Mouse (Mus musculus) cerebellum, adult (tissue): ENCODE measurements at regions not wholly inside any gene's neighbourhood (a gene's known extent, or its start where the extent isn't known, plus 50 kb on each side); places are given as distances from the start of the nearest gene placed in this dataset.

Experiments used
- ATAC-seq: cut with Nextera tagmentation; 2 replicates; pipeline ENCODE4 v1.9.2; 2017; ENCODE audit warnings: mild to moderate bottlenecking, moderate library complexity, mixed read lengths; ENCODE audit not compliant: insufficient number of reproducible peaks, low FRiP score, low TSS enrichment

DNA sequence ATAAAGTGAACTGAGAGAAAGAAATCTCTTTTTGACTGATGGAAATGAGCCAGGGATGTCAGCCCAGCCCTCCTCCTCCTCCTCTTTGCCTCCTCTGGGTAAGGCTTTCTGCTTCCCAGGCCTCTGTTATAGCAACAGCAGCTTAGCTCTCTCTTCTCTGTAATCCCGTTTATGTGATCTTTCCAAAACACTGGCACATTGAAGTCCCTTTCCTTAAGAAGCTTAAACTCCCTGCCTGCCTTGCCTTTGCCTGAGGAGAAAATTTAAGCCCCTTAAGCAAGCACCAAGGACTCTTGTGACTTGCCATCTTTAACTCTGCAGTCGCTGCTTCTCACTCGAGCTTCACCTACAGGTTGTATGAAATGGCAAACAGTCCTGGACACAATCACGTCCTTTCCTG, 125.2 kb downstream of the 1700020N01Rik start:
- no peak for ATAC-seq

DNA sequence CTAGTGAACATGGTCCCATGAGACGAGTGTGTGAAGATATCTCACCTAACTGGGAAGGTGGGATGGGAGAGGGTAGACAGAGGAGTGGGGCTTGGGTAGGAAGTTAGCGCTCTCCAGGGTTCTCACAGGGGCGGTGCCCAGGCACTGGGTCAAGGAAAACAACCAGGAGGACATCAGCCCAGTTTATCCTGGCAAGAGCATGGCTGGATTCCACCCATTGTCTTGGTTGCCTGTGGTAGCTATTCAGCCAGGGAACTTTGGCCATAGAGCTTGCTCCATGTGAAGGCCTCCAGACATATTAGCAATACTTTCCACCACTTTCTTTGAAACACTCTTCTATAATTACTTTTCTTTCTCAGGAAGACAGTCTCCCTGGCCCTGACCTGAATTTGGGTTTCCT, 131.4 kb downstream of the 1700020N01Rik start:
- ATAC-seq: no peak

GRCm38 (mm10) chr10:21724999-21725398, 132.1 kb downstream of the 1700020N01Rik start:
- no peak for ATAC-seq

- ATAC-seq: no peak
Measured at GRCm38 (mm10) chr10:21740256-21740655, 141.7 kb upstream of the Sgk1 start.

DNA sequence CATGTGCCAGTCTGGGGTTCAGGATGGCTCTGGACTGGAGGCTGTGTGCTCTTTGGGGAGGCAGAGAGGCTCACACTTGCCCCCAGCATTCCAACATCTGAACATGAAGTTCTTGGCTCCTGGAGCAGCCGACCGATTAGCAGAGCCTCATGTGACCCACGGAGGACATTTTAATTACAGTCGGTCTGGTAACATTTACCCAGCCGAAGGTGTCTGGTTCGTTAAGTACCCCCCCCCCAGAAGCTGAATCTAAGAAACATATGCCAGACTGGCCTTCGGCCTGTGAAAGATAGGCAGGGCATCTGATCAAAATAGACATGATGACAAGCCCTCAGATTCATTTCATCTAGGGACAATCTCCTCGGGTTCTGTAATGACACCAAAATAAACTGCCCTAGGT, 140.4 kb upstream of the Sgk1 start:
- no peak for ATAC-seq

GRCm38 (mm10) chr10:21741976-21742745, 139.8 kb upstream of the Sgk1 start:
- no peak for ATAC-seq

- no peak for ATAC-seq
Measured at GRCm38 (mm10) chr10:21743396-21743795, 138.6 kb upstream of the Sgk1 start.

- ATAC-seq: no peak
Measured at GRCm38 (mm10) chr10:21744341-21744955, 137.5 kb upstream of the Sgk1 start.

DNA sequence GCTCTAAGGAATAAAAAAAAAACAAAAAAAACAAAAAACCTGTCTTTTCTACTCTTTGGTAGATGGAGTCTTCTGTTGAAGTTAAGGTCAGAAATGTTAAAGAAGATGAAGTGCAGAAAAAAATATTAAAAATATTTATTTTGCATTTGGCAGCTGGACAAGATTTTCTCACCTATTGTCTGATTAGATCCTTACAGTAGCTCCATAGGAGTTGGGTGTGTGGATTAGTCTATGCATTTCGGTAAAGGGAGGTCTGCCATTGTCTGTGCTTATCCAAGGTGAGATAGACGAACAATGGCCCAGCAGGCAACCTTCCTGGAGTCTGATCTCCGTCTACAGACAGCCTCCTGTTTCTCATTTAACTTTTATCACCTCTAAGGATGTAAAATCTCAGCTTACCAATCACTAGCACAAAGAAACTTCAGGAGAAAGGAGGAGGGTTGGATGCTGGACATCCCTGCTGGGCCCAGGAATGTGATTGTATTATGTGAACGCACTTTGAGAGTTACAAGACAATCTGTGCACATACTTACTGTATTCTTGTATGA, 136.0 kb upstream of the Sgk1 start:
- ATAC-seq: no peak

- ATAC-seq: no peak
Measured at GRCm38 (mm10) chr10:21746713-21747112, 135.3 kb upstream of the Sgk1 start.

DNA sequence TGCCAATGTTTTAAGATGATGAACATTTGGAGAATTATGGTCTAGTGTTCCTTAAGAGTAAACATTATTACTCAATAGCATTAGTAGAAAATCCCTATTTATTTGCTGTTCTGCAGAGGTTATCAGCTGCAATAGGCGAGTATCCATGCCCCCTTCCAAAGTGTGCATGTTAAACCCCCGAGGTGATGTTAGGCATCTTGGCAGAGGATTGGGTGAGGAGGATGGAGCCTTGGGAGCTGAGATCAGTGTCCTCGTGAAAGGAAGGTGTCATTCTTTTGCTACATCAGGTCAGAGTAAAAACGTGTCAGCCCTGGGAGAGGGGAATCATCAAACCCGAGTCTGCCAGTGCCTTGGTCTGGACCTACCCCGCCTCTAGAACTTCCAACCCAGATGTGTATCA, 130.7 kb upstream of the Sgk1 start:
- no peak for ATAC-seq

- ATAC-seq: no peak
Measured at GRCm38 (mm10) chr10:21752392-21752791, 129.6 kb upstream of the Sgk1 start.

GRCm38 (mm10) chr10:21754763-21755548, 127.0 kb upstream of the Sgk1 start:
- ATAC-seq: no peak

GRCm38 (mm10) chr10:21755717-21756116, 126.3 kb upstream of the Sgk1 start:
- 0 out of 2 replicates have a peak, but pooled peaks have one; percentile 59 for ATAC-seq

GRCm38 (mm10) chr10:21756811-21757210, 125.2 kb upstream of the Sgk1 start:
- ATAC-seq: no peak

DNA sequence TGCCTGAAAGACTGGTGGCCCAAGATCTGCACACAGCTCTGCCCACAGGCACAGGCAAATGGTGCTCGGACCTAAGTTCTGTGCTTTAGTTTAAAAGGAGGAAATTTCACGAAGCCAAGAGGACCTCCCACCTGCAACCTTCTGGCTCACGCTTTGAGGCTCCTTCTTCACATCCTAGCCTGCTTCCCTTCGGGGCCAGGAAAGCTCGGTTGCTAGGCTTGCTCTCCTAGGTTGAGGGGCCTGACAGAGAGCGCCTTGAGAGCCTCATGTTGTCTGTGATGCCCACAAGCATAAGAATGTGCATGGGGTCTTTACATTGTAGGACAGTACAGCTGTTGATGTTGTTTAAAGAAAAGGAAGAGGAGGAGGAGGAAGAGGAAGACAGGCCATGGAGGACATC, 123.9 kb upstream of the Sgk1 start:
- no peak for ATAC-seq

- no peak for ATAC-seq
Measured at GRCm38 (mm10) chr10:21762516-21762915, 119.5 kb upstream of the Sgk1 start.

- no peak for ATAC-seq
Measured at GRCm38 (mm10) chr10:21763017-21763964, 118.7 kb upstream of the Sgk1 start.

- ATAC-seq: no peak
Measured at GRCm38 (mm10) chr10:21764090-21764489, 117.9 kb upstream of the Sgk1 start.

- no peak for ATAC-seq
Measured at GRCm38 (mm10) chr10:21764891-21765290, 117.1 kb upstream of the Sgk1 start.
